Mouse (Mus musculus): Measurements from ENCODE around the gene Kctd21. TPM values are rescaled to one million over a fixed set of nuclear protein-coding genes. Genes with fewer than 3 reads are reported as not detected.

The Kctd21 gene
- polyA plus RNA-seq, 2 experiments = 5.2 to 5.5 TPM

DNA sequence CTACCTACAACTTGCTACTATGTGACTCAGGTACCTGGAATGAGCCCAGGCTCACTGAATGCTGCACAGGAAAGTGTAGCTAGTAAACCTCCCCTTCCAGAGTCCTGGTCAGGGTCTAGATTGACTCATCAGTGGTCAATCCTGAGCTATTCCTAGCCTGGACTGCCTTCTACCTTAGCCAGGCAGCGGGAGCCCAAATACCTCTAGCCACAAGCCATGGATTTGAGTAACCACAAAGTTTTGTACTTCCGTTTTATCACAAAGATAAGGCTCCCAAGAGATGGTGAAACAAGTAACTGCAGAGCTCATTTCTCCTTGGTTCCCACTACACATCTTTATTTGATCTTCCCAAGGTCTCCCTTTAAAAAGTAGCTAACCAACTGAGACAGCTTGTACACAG, 31.2 kb upstream of the Kctd21 start:
- Histone ChIP-seq H3K4me2 (replicated peaks; ENCODE audit: low read depth, low read length, severe bottlenecking) (no peak overlapping the region), H3K27ac (replicated peaks; ENCODE audit: low read depth, low read length) (no peak overlapping the region), H3K4me3 (replicated peaks; ENCODE audit: low read length) (no peak overlapping the region), H3K9ac (ENCODE audit: low read depth, low read length, severe bottlenecking) (no peak overlapping the region), H3K27me3 (ENCODE audit: control insufficient read depth, insufficient read depth, low read length) (no peaks in the 10 kb centered on the region), H3K36me3 (ENCODE audit: control insufficient read depth, insufficient read depth, low read length) (peaks cover 19% of the 10 kb centered on the region), H3K9me3 (ENCODE audit: control insufficient read depth, low read length) (no peaks in the 10 kb centered on the region), H3K4me1 (ENCODE audit: control insufficient read depth, insufficient read depth, low read length) (no peaks in the 10 kb centered on the region)
- DNase-seq (ENCODE audit: low spot score) = no peak
- no peak for TF ChIP-seq POLR2A (IDR thresholded peaks at IDR 0.05; ENCODE audit: borderline replicate concordance, extremely low read depth, insufficient read depth, insufficient read length)
- no peak for ATAC-seq (ENCODE audit: low FRiP score, low read depth)
- WGBS = 86% methylated on average over 2 of the region's 2 CpGs

DNA sequence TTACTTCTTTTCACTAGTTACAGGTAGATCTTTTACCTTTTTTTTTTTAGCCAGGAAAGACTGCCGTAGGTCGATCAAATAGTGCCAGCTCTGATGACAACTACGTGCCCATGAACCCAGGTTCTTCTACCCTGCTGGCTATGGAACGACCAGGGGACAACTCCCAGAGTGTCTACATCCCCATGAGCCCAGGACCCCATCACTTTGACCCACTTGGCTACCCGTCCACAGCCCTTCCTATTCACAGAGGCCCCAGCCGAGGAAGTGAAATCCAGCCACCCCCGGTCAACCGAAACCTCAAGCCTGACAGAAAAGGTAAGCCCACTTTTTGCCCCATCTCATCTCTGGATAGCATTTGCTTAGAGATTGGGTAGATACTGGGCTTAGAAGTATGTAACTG, 30.8 kb upstream of the Kctd21 start:
- Histone ChIP-seq H3K9me3 (ENCODE audit: control insufficient read depth, low read length) (no peaks in the 10 kb centered on the region), H3K27ac (replicated peaks; ENCODE audit: low read depth, low read length) (no peak overlapping the region), H3K4me3 (replicated peaks; ENCODE audit: low read length) (no peak overlapping the region), H3K27me3 (ENCODE audit: control insufficient read depth, insufficient read depth, low read length) (no peaks in the 10 kb centered on the region), H3K4me2 (replicated peaks; ENCODE audit: low read depth, low read length, severe bottlenecking) (no peak overlapping the region), H3K9ac (ENCODE audit: low read depth, low read length, severe bottlenecking) (no peak overlapping the region), H3K36me3 (ENCODE audit: control insufficient read depth, insufficient read depth, low read length) (peaks cover 20% of the 10 kb centered on the region), H3K4me1 (ENCODE audit: control insufficient read depth, insufficient read depth, low read length) (no peaks in the 10 kb centered on the region)
- no peak for TF ChIP-seq POLR2A (IDR thresholded peaks at IDR 0.05; ENCODE audit: borderline replicate concordance, extremely low read depth, insufficient read depth, insufficient read length)
- ATAC-seq (ENCODE audit: low FRiP score, low read depth) = no peak
- no peak for DNase-seq (ENCODE audit: low spot score)
- 83% methylated on average over 8 of the region's 8 CpGs for WGBS

DNA sequence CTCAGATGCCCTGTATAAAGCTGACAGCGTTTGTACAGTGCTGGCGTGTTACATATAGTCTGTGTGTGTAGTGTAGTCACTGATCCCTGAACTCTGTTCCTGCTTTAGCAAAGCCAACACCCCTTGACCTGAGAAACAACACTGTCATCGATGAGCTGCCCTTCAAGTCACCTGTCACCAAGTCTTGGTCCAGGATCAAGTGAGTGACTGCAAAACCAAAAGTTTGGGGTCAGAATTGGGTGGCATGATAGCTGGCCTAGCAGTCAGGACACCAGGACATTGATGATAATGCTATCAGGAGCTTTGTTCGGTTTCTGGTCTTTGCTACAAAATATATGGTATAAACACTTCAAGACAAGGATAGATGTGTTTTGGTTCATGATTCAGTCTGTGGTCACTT, 29.9 kb upstream of the Kctd21 start:
- Histone ChIP-seq H3K9me3 (ENCODE audit: control insufficient read depth, low read length) (no peaks in the 10 kb centered on the region), H3K27ac (replicated peaks; ENCODE audit: low read depth, low read length) (no peak overlapping the region), H3K4me3 (replicated peaks; ENCODE audit: low read length) (no peak overlapping the region), H3K4me1 (ENCODE audit: control insufficient read depth, insufficient read depth, low read length) (no peaks in the 10 kb centered on the region), H3K36me3 (ENCODE audit: control insufficient read depth, insufficient read depth, low read length) (peaks cover 20% of the 10 kb centered on the region), H3K27me3 (ENCODE audit: control insufficient read depth, insufficient read depth, low read length) (no peaks in the 10 kb centered on the region), H3K4me2 (replicated peaks; ENCODE audit: low read depth, low read length, severe bottlenecking) (no peak overlapping the region), H3K9ac (ENCODE audit: low read depth, low read length, severe bottlenecking) (no peak overlapping the region)
- ATAC-seq (ENCODE audit: low FRiP score, low read depth) (no peak), DNase-seq (ENCODE audit: low spot score) (no peak)
- no peak for TF ChIP-seq POLR2A (IDR thresholded peaks at IDR 0.05; ENCODE audit: borderline replicate concordance, extremely low read depth, insufficient read depth, insufficient read length)
- 87% methylated on average over 4 of the region's 4 CpGs for WGBS

DNA sequence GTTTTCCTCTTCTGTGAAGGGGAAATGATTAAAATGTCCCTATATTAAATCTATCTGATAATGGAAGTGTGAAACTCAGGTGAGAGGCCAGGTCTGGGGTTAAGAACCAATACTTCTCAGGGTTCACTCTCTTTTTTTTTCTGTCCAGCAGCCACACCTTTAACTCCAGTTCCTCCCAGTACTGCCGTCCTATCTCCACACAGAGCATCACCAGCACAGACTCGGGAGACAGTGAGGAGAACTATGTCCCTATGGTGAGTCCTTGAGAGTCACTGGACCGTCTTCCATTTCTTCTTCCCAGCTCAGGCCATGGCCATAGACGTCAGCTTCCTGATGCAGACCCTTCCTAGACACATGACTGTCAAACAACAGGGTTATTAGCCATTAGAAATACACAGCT, 29.3 kb upstream of the Kctd21 start:
- ATAC-seq (ENCODE audit: low FRiP score, low read depth) (no peak), DNase-seq (ENCODE audit: low spot score) (no peak)
- WGBS = 84% methylated on average over 4 of the region's 4 CpGs
- Histone ChIP-seq H3K9ac (ENCODE audit: low read depth, low read length, severe bottlenecking) (no peak overlapping the region), H3K27ac (replicated peaks; ENCODE audit: low read depth, low read length) (no peak overlapping the region), H3K36me3 (ENCODE audit: control insufficient read depth, insufficient read depth, low read length) (peaks cover 20% of the 10 kb centered on the region), H3K4me1 (ENCODE audit: control insufficient read depth, insufficient read depth, low read length) (no peaks in the 10 kb centered on the region), H3K9me3 (ENCODE audit: control insufficient read depth, low read length) (no peaks in the 10 kb centered on the region), H3K4me3 (replicated peaks; ENCODE audit: low read length) (no peak overlapping the region), H3K4me2 (replicated peaks; ENCODE audit: low read depth, low read length, severe bottlenecking) (no peak overlapping the region), H3K27me3 (ENCODE audit: control insufficient read depth, insufficient read depth, low read length) (no peaks in the 10 kb centered on the region)
- TF ChIP-seq POLR2A (IDR thresholded peaks at IDR 0.05; ENCODE audit: borderline replicate concordance, extremely low read depth, insufficient read depth, insufficient read length) = no peak

DNA sequence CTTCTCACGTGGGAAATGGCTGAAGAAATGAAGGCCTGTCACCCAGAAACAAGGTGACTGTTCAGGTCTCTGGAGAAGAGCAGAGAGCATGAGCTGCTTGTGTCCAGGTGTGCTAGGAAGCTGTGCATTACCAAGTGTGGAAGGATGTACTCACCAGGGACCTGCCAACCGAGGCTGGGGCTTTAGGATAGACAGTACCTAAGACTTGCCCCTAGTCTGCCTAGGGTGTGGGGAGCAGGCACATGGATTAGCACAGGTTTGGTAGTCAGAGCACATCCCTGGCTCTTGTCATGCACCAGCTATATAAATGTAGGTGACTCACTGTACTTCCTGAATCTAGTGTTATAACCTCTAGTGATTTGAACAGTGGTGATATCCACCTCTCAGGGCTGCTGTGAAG, 28.5 kb upstream of the Kctd21 start:
- WGBS = 66% methylated on average over 2 of the region's 2 CpGs
- H3K27ac ChIP-seq (replicated peaks; ENCODE audit: low read depth, low read length) = no peak overlapping the region
- no peak overlapping the region for H3K4me3 ChIP-seq (replicated peaks; ENCODE audit: low read length)
- DNase-seq (ENCODE audit: low spot score) (no peak), ATAC-seq (ENCODE audit: low FRiP score, low read depth) (no peak)
- H3K27me3 ChIP-seq (ENCODE audit: control insufficient read depth, insufficient read depth, low read length) = no peaks in the 10 kb centered on the region
- H3K4me2 ChIP-seq (replicated peaks; ENCODE audit: low read depth, low read length, severe bottlenecking) = no peak overlapping the region
- no peaks in the 10 kb centered on the region for H3K9me3 ChIP-seq (ENCODE audit: control insufficient read depth, low read length)
- H3K4me1 ChIP-seq (ENCODE audit: control insufficient read depth, insufficient read depth, low read length) = no peaks in the 10 kb centered on the region
- no peak for TF ChIP-seq POLR2A (IDR thresholded peaks at IDR 0.05; ENCODE audit: borderline replicate concordance, extremely low read depth, insufficient read depth, insufficient read length)
- peaks cover 26% of the 10 kb centered on the region for H3K36me3 ChIP-seq (ENCODE audit: control insufficient read depth, insufficient read depth, low read length)
- no peak overlapping the region for H3K9ac ChIP-seq (ENCODE audit: low read depth, low read length, severe bottlenecking)

DNA sequence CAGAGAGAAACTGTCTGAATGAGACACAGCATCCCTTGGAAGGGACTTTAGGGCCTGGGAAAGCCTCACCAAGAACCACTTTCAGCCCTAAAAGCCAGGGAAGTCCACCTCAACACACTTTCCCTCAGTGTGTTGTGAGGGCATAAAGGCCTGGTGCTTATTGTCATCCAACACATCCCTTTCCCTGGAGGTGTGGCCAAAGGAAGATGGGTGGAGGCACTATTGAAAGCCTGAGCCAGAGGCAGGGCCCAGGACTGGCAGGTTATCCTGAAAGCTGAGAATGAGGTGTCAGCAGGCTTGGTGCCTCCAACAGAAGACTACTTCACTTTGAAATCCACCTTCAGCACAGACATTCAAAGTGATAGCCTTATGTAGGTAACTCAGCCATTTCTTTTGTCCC, 27.7 kb upstream of the Kctd21 start:
- no peak overlapping the region for H3K27ac ChIP-seq (replicated peaks; ENCODE audit: low read depth, low read length)
- ATAC-seq (ENCODE audit: low FRiP score, low read depth) (no peak), DNase-seq (ENCODE audit: low spot score) (no peak)
- no peak overlapping the region for H3K4me2 ChIP-seq (replicated peaks; ENCODE audit: low read depth, low read length, severe bottlenecking)
- H3K36me3 ChIP-seq (ENCODE audit: control insufficient read depth, insufficient read depth, low read length) = peaks cover 28% of the 10 kb centered on the region
- no peaks in the 10 kb centered on the region for H3K4me1 ChIP-seq (ENCODE audit: control insufficient read depth, insufficient read depth, low read length)
- no peak for TF ChIP-seq POLR2A (IDR thresholded peaks at IDR 0.05; ENCODE audit: borderline replicate concordance, extremely low read depth, insufficient read depth, insufficient read length)
- no peaks in the 10 kb centered on the region for H3K27me3 ChIP-seq (ENCODE audit: control insufficient read depth, insufficient read depth, low read length)
- H3K9me3 ChIP-seq (ENCODE audit: control insufficient read depth, low read length) = no peaks in the 10 kb centered on the region
- H3K9ac ChIP-seq (ENCODE audit: low read depth, low read length, severe bottlenecking) = no peak overlapping the region
- H3K4me3 ChIP-seq (replicated peaks; ENCODE audit: low read length) = no peak overlapping the region

Measured in limb, embryonic 14.5 days (tissue).